Mouse (Mus musculus) myocyte (in vitro differentiated cells): ENCODE results near the gene Igf1r. TPM values are rescaled to one million over a fixed set of nuclear protein-coding genes. Genes with fewer than 3 reads are reported as not detected.

ENCODE experiments used
- H3K27me3 ChIP-seq: one replicate; pipeline ENCODE4 v1.6.1; 2011; ENCODE audit not compliant: control insufficient read depth, insufficient read depth, insufficient read length
- H3K36me3 ChIP-seq: one replicate; pipeline ENCODE4 v1.6.1; 2011; ENCODE audit not compliant: control insufficient read depth, insufficient read depth
- H3K4me2 ChIP-seq: one replicate; pipeline ENCODE4 v1.6.1; 2011; ENCODE audit warnings: low read depth, control low read depth
- H3K4me3 ChIP-seq: one replicate; pipeline ENCODE4 v1.5.1; 2011; ENCODE audit warnings: mild to moderate bottlenecking, control low read depth, moderate library complexity
- H3K79me2 ChIP-seq: one replicate; pipeline ENCODE4 v1.6.1; 2011; ENCODE audit not compliant: control insufficient read depth, insufficient read depth
- H3ac ChIP-seq: one replicate; pipeline ENCODE4 v1.6.1; 2011; ENCODE audit not compliant: control insufficient read depth, insufficient read length
- CEBPB ChIP-seq: IDR thresholded peaks from 2 replicates; pipeline ENCODE4 v1.6.1; 2011; ENCODE audit warnings: mild to moderate bottlenecking, moderate library complexity; ENCODE audit not compliant: poor library complexity, insufficient read depth, severe bottlenecking
- E2F4 ChIP-seq: IDR thresholded peaks from one replicate; pipeline ENCODE4 v1.6.1; 2011; ENCODE audit warnings: mild to moderate bottlenecking, control low read depth, moderate library complexity; ENCODE audit not compliant: insufficient read depth
- MAX ChIP-seq: IDR thresholded peaks from one replicate; pipeline ENCODE4 v1.6.1; 2011; ENCODE audit warnings: low read depth, mild to moderate bottlenecking, control low read depth
- MYOD1 ChIP-seq, 3 experiments: IDR thresholded peaks; one replicate each; pipeline ENCODE4 v1.6.1; 2011; ENCODE audit warnings: control low read depth in 2 of 3, low read depth in 2 of 3, mild to moderate bottlenecking in 2 of 3, moderate library complexity in 1 of 3; ENCODE audit not compliant: insufficient read length in 2 of 3, control insufficient read depth in 1 of 3
- MYOG ChIP-seq, 3 experiments: IDR thresholded peaks; one replicate each; pipeline ENCODE4 v1.6.1; 2011; ENCODE audit warnings: control low read depth in 2 of 3, low read depth in 2 of 3, mild to moderate bottlenecking in 2 of 3; ENCODE audit not compliant: insufficient read length in 2 of 3, control insufficient read depth in 1 of 3, insufficient read depth in 1 of 3
- POLR2A ChIP-seq: IDR thresholded peaks from one replicate; pipeline ENCODE4 v1.6.1; 2011; ENCODE audit warnings: low read depth, mild to moderate bottlenecking, control low read depth, moderate library complexity; ENCODE audit not compliant: insufficient read length
- POLR2AphosphoS2 ChIP-seq: IDR thresholded peaks from one replicate; pipeline ENCODE4 v1.6.1; 2011; ENCODE audit warnings: low read depth, control low read depth; ENCODE audit not compliant: insufficient read length
- REST ChIP-seq: IDR thresholded peaks from one replicate; pipeline ENCODE4 v1.6.1; 2011; ENCODE audit warnings: mild to moderate bottlenecking, control low read depth, moderate library complexity; ENCODE audit not compliant: insufficient read depth, insufficient read length
- SRF ChIP-seq: IDR thresholded peaks from one replicate; pipeline ENCODE4 v1.6.1; 2011; ENCODE audit warnings: low read depth; ENCODE audit not compliant: control insufficient read depth, insufficient read length
- TCF12 ChIP-seq: IDR thresholded peaks from one replicate; pipeline ENCODE4 v1.6.1; 2011; ENCODE audit warnings: mild to moderate bottlenecking, control low read depth; ENCODE audit not compliant: poor library complexity, insufficient read depth, severe bottlenecking
- TCF3 ChIP-seq: IDR thresholded peaks from one replicate; pipeline ENCODE4 v1.6.1; 2011; ENCODE audit warnings: low read depth, control low read depth; ENCODE audit not compliant: insufficient read length
- USF1 ChIP-seq: IDR thresholded peaks from one replicate; pipeline ENCODE4 v1.6.1; 2011; ENCODE audit warnings: low read depth, mild to moderate bottlenecking, control low read depth, moderate library complexity
- polyA plus RNA-seq: library from polyadenylated mRNA; unstranded; fragments of >200 nt; fragmentation: generic; extraction: Trizol; gene quantifications from one replicate; pipeline ENCODE4 v1.2.1, GENCODE M21; 2012; ENCODE audit warnings: missing spikeins

Igf1r gene
- polyA plus RNA-seq, 1 experiment = 7.9 TPM

GRCm38 (mm10) chr7:67961567-67962267 lies 9.1 kb downstream of the Igf1r start:
- H3ac ChIP-seq = no peak overlapping the region
- TF ChIP-seq MAX (no peak), POLR2AphosphoS2 (no peak), SRF (no peak), CEBPB (no peak), E2F4 (no peak), TCF3 (no peak), MYOD1 (IDR thresholded peaks at IDR 0.05; ENCODE audit: control insufficient read depth in 1 of 3, insufficient read length in 2 of 3, low read depth in 2 of 3) (no peak), TCF12 (no peak), POLR2A (no peak), REST (no peak), MYOG (IDR thresholded peaks at IDR 0.05; ENCODE audit: control insufficient read depth in 1 of 3, insufficient read depth in 1 of 3, insufficient read length in 2 of 3, low read depth in 2 of 3) (no peak), USF1 (no peak)
- no peaks in the 10 kb centered on the region for H3K27me3 ChIP-seq
- no peaks in the 10 kb centered on the region for H3K36me3 ChIP-seq
- H3K4me3 ChIP-seq = no peak overlapping the region
- H3K4me2 ChIP-seq = peak overlapping the region; percentile 8
- peaks cover 97% of the 10 kb centered on the region for H3K79me2 ChIP-seq

DNA sequence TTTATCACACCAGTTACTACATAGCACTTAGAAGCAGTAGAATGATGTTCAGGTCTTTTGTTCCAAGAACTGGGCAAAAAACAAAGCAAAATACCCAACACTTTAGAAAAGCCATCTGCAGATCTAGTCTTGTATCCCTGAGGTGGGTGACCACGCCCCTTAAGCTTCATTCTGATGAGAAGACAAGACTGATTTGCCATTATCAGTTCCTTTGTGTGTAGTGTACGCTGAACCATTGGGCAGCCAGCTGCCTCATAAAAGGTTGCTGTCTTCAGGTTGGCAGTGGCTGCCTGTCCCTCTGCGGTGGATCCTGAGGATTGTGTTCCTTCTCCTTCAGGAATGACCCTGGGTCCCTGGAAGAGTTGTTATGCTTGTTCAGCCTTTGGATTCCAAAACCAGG lies 11.1 kb downstream of the Igf1r start:
- Histone ChIP-seq H3ac (no peak overlapping the region), H3K36me3 (no peaks in the 10 kb centered on the region), H3K4me3 (no peak overlapping the region), H3K79me2 (peaks cover 95% of the 10 kb centered on the region), H3K4me2 (no peak overlapping the region), H3K27me3 (no peaks in the 10 kb centered on the region)
- no peak for TF ChIP-seq E2F4
- no peak for TF ChIP-seq REST
- no peak for TF ChIP-seq USF1
- no peak for TF ChIP-seq CEBPB
- no peak for TF ChIP-seq MYOD1 (IDR thresholded peaks at IDR 0.05; ENCODE audit: control insufficient read depth in 1 of 3, insufficient read length in 2 of 3, low read depth in 2 of 3)
- TF ChIP-seq SRF = no peak
- no peak for TF ChIP-seq TCF3
- TF ChIP-seq POLR2AphosphoS2 = no peak
- TF ChIP-seq TCF12 = no peak
- TF ChIP-seq POLR2A = no peak
- no peak for TF ChIP-seq MYOG (IDR thresholded peaks at IDR 0.05; ENCODE audit: control insufficient read depth in 1 of 3, insufficient read depth in 1 of 3, insufficient read length in 2 of 3, low read depth in 2 of 3)
- no peak for TF ChIP-seq MAX

- H3K79me2 ChIP-seq = peaks cover 91% of the 10 kb centered on the region
- no peak overlapping the region for H3K4me3 ChIP-seq
- no peak overlapping the region for H3ac ChIP-seq
- H3K4me2 ChIP-seq = peak overlapping the region; percentile 25
- H3K36me3 ChIP-seq = no peaks in the 10 kb centered on the region
- no peaks in the 10 kb centered on the region for H3K27me3 ChIP-seq
- TF ChIP-seq MYOD1 (IDR thresholded peaks at IDR 0.05; ENCODE audit: control insufficient read depth in 1 of 3, insufficient read length in 2 of 3, low read depth in 2 of 3) (no peak), E2F4 (no peak), POLR2AphosphoS2 (no peak), POLR2A (no peak), MYOG (IDR thresholded peaks at IDR 0.05; ENCODE audit: control insufficient read depth in 1 of 3, insufficient read depth in 1 of 3, insufficient read length in 2 of 3, low read depth in 2 of 3) (no peak), REST (no peak), TCF12 (no peak)
Observed at GRCm38 (mm10) chr7:67968394-67968793, 15.8 kb downstream of the Igf1r start.

DNA sequence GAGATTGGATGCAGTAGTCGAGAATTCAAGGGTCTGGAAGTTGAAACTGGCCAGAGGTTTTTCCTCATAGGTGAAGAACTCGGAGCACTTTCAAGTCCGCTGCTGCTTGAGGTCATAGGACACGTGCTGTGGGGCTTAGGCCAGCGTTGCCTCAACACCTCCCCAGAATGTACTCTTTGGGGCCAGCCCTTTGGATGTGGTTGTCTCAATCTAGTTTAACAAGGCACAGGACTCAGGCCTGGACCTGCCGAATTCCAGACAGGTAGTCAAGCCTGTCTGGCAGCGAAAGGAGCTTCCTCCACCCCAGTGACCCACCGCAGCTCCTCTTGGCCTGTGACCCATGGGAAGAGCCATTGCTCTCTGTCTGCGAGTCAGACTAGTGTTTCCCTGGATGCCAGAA lies 16.4 kb downstream of the Igf1r start:
- no peak overlapping the region for H3ac ChIP-seq
- no peaks in the 10 kb centered on the region for H3K36me3 ChIP-seq
- H3K4me2 ChIP-seq = no peak overlapping the region
- TF ChIP-seq USF1 (no peak), TCF12 (no peak), CEBPB (no peak), POLR2AphosphoS2 (no peak), MYOG (IDR thresholded peaks at IDR 0.05; ENCODE audit: control insufficient read depth in 1 of 3, insufficient read depth in 1 of 3, insufficient read length in 2 of 3, low read depth in 2 of 3) (no peak), E2F4 (no peak), REST (no peak), MYOD1 (IDR thresholded peaks at IDR 0.05; ENCODE audit: control insufficient read depth in 1 of 3, insufficient read length in 2 of 3, low read depth in 2 of 3) (no peak), MAX (no peak), POLR2A (no peak), TCF3 (no peak), SRF (no peak)
- no peaks in the 10 kb centered on the region for H3K27me3 ChIP-seq
- H3K4me3 ChIP-seq = no peak overlapping the region
- H3K79me2 ChIP-seq = peaks cover 91% of the 10 kb centered on the region
